Mouse (Mus musculus) bone marrow, adult 2 months (tissue): ENCODE measurements at regions not wholly inside any gene's neighbourhood (a gene's known extent, or its start where the extent isn't known, plus 50 kb on each side); places are given as distances from the start of the nearest gene placed in this dataset.

ENCODE experiments used
- H3K27ac ChIP-seq: fragments of 200-500 bp; 2 replicates; pipeline ENCODE4 v1.5.1; 2012; ENCODE audit warnings: low read depth, mild to moderate bottlenecking, control low read depth, inconsistent platforms, low read length; ENCODE audit not compliant: control insufficient read depth, poor library complexity, insufficient read depth
- H3K4me1 ChIP-seq: fragments of 200-500 bp; 2 replicates; pipeline ENCODE4 v1.6.1; 2011; ENCODE audit warnings: low read length; ENCODE audit not compliant: control insufficient read depth, insufficient read depth
- H3K4me3 ChIP-seq: fragments of 200-500 bp; replicated peaks from 2 replicates; pipeline ENCODE3; 2011; ENCODE audit warnings: mild to moderate bottlenecking, low read depth, low read length, control low read depth; ENCODE audit not compliant: control insufficient read depth
- CTCF ChIP-seq: fragments of 200-500 bp; IDR thresholded peaks from 2 replicates; pipeline ENCODE4 v1.5.1; 2011; ENCODE audit warnings: low read length, control low read depth; ENCODE audit not compliant: control insufficient read depth, insufficient read depth
- POLR2A ChIP-seq: fragments of 200-500 bp; IDR thresholded peaks from 2 replicates; pipeline ENCODE4 v1.6.1; 2011; ENCODE audit warnings: low read depth, mild to moderate bottlenecking, control low read depth, low read length, borderline replicate concordance; ENCODE audit not compliant: control insufficient read depth
- whole genome bisulfite sequencing: fragments of 180-500 bp; shearing (Covaris S2); methylation state at CpG from one replicate; pipeline ENCODE4 v1.1.7; 2018; 5-methylcytosine and 5-hydroxymethylcytosine counted together

DNA sequence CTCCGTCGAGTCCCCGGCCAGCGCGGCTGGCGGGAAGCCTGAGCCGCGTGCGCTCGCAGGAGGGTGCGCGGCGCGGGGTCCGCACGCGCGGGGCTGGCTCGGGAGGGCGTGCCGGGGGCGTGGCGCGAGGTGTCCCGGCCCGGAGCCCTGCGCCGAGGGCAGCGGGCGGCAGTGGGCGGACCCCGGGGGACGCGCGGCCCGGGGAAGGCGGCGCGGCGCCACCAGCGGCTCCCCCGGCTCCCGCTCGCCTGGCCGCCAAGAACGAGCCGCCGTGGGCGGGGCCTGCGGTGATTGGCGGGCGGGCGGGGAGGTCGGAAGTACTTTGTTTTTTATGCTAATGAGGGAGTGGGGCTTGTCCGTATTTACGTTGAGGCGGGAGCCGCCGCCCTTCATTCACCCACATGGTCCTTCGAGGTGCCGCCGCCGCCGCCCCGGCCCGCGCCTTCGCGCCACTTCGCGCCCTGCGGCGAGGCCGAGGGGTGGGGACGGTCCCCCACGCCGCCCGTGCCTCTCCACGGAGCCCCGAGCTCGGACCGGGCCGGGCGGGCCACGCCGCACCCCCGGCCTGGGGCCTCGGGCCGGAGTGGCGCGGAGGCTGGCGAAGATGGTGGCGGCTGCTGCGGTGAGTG lies 51.3 kb upstream of the Gpc5 start:
- peak overlapping the region; percentile 82 for H3K27ac ChIP-seq
- peak overlapping the region; percentile 75 for H3K4me3 ChIP-seq
- WGBS: under 1% methylated on average over 91 of the region's 94 CpGs
- TF ChIP-seq CTCF (no peak), POLR2A (peak; percentile 70; the same call in 1 of the 2 replicates)
- H3K4me1 ChIP-seq: no peaks in the 10 kb centered on the region

DNA sequence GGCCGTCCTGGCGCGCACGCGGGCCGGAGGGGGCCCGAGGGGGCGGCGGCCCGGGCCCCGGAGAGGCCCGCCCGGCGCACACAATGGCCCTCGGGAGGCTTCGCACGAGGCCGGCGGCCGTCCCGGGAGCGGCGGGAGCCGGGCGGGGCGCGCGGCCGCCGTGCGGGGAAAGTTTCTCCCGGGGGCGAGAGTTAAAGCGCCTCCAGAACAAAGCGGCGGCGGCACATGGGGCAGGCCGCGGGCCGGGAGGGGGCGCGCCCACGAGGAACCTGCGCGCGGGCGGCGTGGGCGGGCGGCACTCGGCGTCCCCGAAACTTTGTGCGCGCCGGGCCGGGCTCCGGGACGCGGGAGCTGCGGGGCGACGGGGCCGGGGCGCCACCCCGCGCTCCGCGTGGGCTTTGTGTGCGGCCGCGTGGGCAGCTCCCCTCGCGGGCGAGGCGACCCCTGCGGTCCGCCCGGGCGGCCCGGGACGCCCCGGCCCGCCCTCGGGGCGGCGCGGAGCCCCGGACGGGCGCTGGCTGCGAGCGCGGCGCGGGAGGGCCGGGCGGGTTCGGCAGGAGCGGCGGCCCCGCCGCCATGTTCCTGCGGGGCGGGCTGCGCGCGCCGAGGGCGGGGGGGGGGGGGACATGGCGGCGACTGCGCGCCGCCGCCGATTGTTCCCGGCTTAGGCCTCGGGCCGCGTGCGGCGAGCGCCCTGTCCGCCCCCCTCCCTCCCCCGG lies 50.5 kb upstream of the Gpc5 start:
- Histone ChIP-seq H3K27ac (peak overlapping the region; percentile 86; the same call in 1 of the 2 replicates), H3K4me3 (peak overlapping the region; percentile 58), H3K4me1 (no peaks in the 10 kb centered on the region)
- no peak for TF ChIP-seq CTCF
- 2% methylated on average over 100 of the region's 126 CpGs for whole genome bisulfite sequencing

DNA sequence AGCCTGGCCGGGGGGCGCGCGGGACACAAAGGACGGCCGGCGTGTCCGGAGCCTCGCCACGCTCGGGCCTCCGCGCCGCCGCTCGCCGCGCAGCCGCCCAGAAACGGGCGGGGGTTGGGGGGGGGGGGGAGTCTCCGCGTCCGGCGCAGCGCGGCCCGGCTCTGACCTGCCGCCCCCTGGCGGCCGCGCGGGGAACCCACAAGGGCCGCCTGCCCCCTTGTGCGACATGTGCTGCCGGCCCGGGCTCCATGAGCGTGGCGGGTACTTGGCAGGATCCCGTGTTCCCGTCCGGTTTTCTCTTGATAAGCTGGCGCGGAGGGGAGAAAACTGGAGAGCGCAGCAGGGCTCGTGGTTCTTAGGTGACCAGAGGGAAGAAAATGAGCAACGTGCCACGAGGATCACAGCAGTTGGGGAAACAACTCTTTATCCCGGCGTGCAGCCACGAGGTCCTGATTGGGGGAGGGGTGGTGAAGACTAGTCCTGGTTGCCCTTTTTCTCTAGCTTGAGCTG lies 49.9 kb upstream of the Gpc5 start:
- WGBS: under 1% methylated on average over 43 of the region's 51 CpGs
- TF ChIP-seq CTCF (peak; percentile 54; the same call in 1 of the 2 replicates), POLR2A (no peak; the same call in 1 of the 2 replicates)
- Histone ChIP-seq H3K27ac (peak overlapping the region; percentile 86; the same call in 1 of the 2 replicates), H3K4me1 (no peaks in the 10 kb centered on the region), H3K4me3 (peak overlapping the region; percentile 66)
